Mouse (Mus musculus): ENCODE measurements around the gene Scn11a.

The Scn11a gene

GRCm38 (mm10) chr9:119795254-119795912 lies 29.9 kb downstream of the Scn11a start:
- DNase-seq (ENCODE audit: low spot score in 2 of 2) = no peak

- no peak for DNase-seq (ENCODE audit: low spot score in 2 of 2)
These were observed 30.8 kb downstream of the Scn11a start for GRCm38 (mm10) chr9:119794470-119794869.

GRCm38 (mm10) chr9:119792505-119792904 lies 32.8 kb downstream of the Scn11a start:
- DNase-seq (ENCODE audit: low spot score in 2 of 2) = peak; percentile 15 to 66

GRCm38 (mm10) chr9:119780901-119781300 lies 44.4 kb downstream of the Scn11a start:
- DNase-seq (ENCODE audit: low spot score in 2 of 2) = no peak

- no peak for DNase-seq (ENCODE audit: low spot score in 2 of 2)
These were observed 48.6 kb downstream of the Scn11a start for GRCm38 (mm10) chr9:119776661-119777060.

- DNase-seq (ENCODE audit: low spot score in 2 of 2) = peak in 1 of 2 experiments; percentile 49
These were observed 56.7 kb downstream of the Scn11a start for GRCm38 (mm10) chr9:119768585-119768984.

- no peak for DNase-seq (ENCODE audit: low spot score in 2 of 2)
These were observed 65.0 kb downstream of the Scn11a start for GRCm38 (mm10) chr9:119760226-119760625.

GRCm38 (mm10) chr9:119759457-119759856 lies 65.8 kb downstream of the Scn11a start:
- DNase-seq (ENCODE audit: low spot score in 2 of 2) = no peak

- DNase-seq (ENCODE audit: low spot score in 2 of 2) = peak; percentile 11 to 43
These were observed 73.7 kb downstream of the Scn11a start for GRCm38 (mm10) chr9:119751507-119751906.

GRCm38 (mm10) chr9:119749112-119749511 lies 76.1 kb downstream of the Scn11a start:
- DNase-seq (ENCODE audit: low spot score in 2 of 2) = no peak

GRCm38 (mm10) chr9:119743900-119744299 lies 81.4 kb downstream of the Scn11a start:
- peak; percentile 75 for DNase-seq (ENCODE audit: low spot score in 2 of 2)

GRCm38 (mm10) chr9:119743312-119743711 lies 81.9 kb downstream of the Scn11a start:
- DNase-seq (ENCODE audit: low spot score in 2 of 2) = no peak

- no peak for DNase-seq (ENCODE audit: low spot score in 2 of 2)
These were observed 84.0 kb downstream of the Scn11a start for GRCm38 (mm10) chr9:119741101-119741786.

GRCm38 (mm10) chr9:119728412-119729097 lies 96.7 kb downstream of the Scn11a start:
- no peak for DNase-seq (ENCODE audit: low spot score in 2 of 2)

GRCm38 (mm10) chr9:119726990-119727389 lies 98.3 kb downstream of the Scn11a start:
- DNase-seq (ENCODE audit: low spot score in 2 of 2) = no peak

GRCm38 (mm10) chr9:119725293-119725862 lies 99.9 kb downstream of the Scn11a start:
- DNase-seq (ENCODE audit: low spot score in 2 of 2) = no peak

- no peak for DNase-seq (ENCODE audit: low spot score in 2 of 2)
These were observed 106.0 kb downstream of the Scn11a start, which contains the start of gene Scn10a for GRCm38 (mm10) chr9:119719222-119719621. Gene Scn10a, minus strand, starts transcription at chr9:119719322.

GRCm38 (mm10) chr9:119706700-119707099 lies 118.6 kb downstream of the Scn11a start:
- peak in 1 of 2 experiments; percentile 53 for DNase-seq (ENCODE audit: low spot score in 2 of 2)
